Mouse (Mus musculus) hindbrain, embryonic 12.5 days (tissue): ENCODE measurements at regions not wholly inside any gene's neighbourhood (a gene's known extent, or its start where the extent isn't known, plus 50 kb on each side); places are given as distances from the start of the nearest gene placed in this dataset.

ENCODE experiments used
- ATAC-seq: fragments of 200-750 bp; cut with Nextera tagmentation; 2 replicates; pipeline ENCODE4 v1.8.0; 2017; ENCODE audit warnings: moderate TSS enrichment; ENCODE audit not compliant: low FRiP score
- H3K27ac ChIP-seq: fragments of 300-500 bp; sonication (generic); 2 replicates; pipeline ENCODE4 v1.5.1; 2016; ENCODE audit warnings: mild to moderate bottlenecking
- H3K27me3 ChIP-seq: fragments of 300-500 bp; sonication (generic); 2 replicates; pipeline ENCODE4 v1.6.1; 2016; ENCODE audit warnings: mild to moderate bottlenecking
- H3K36me3 ChIP-seq: fragments of 300-500 bp; sonication (generic); 2 replicates; pipeline ENCODE4 v1.6.1; 2016; ENCODE audit warnings: mild to moderate bottlenecking
- H3K4me1 ChIP-seq: fragments of 300-500 bp; sonication (generic); 2 replicates; pipeline ENCODE4 v1.6.1; 2016
- H3K4me2 ChIP-seq: fragments of 300-500 bp; sonication (generic); replicated peaks from 2 replicates; pipeline ENCODE4 v1.6.1; 2016; ENCODE audit warnings: mild to moderate bottlenecking
- H3K4me3 ChIP-seq: fragments of 300-500 bp; sonication (generic); 2 replicates; pipeline ENCODE4 v1.5.1; 2016; ENCODE audit warnings: mild to moderate bottlenecking
- H3K9ac ChIP-seq: fragments of 300-500 bp; sonication (generic); 2 replicates; pipeline ENCODE4 v1.6.1; 2016; ENCODE audit warnings: mild to moderate bottlenecking, moderate library complexity
- H3K9me3 ChIP-seq: fragments of 300-500 bp; sonication (generic); replicated peaks from 2 replicates; pipeline ENCODE4 v1.6.1; 2016; ENCODE audit warnings: mild to moderate bottlenecking
- WGBS: fragments of 180-500 bp; shearing (Covaris S2); methylation state at CpG from one replicate; pipeline ENCODE4 v1.1.7; 2016; 5-methylcytosine and 5-hydroxymethylcytosine counted together

GRCm38 (mm10) chr12:25160990-25161843 lies 64.3 kb upstream of the Id2 start:
- Histone ChIP-seq H3K4me1 (peaks cover 11% of the 10 kb centered on the region), H3K27me3 (peaks cover 5% of the 10 kb centered on the region), H3K9me3 (no peaks in the 10 kb centered on the region), H3K4me2 (no peak overlapping the region), H3K36me3 (no peaks in the 10 kb centered on the region), H3K4me3 (no peak overlapping the region), H3K9ac (no peak overlapping the region), H3K27ac (no peak overlapping the region)
- no peak for ATAC-seq
- 62% methylated on average over 15 of the region's 15 CpGs for WGBS

DNA sequence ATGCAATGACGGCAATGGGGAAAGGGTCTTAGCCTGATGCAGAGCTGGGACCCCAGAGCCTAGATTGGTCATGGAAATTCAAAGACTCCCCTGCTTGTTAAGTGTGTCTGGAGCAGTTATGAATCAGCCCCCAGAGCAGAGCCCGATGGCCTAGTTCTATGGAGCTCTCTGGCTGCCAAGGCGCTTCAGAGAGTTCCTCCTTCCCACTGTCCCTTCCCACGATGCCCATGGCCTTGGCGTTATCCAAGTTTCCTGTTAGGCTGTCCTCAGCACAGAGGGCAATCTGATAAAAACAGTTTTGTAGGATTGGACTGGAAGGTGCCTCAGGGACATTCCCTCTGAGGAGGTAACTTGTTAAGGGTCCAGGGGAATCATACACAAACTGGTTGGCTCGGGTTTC lies 62.2 kb upstream of the Id2 start:
- no peak overlapping the region for H3K27ac ChIP-seq
- peaks cover 11% of the 10 kb centered on the region for H3K4me1 ChIP-seq
- H3K9me3 ChIP-seq, result no peaks in the 10 kb centered on the region
- no peak overlapping the region for H3K4me3 ChIP-seq
- H3K9ac ChIP-seq, result no peak overlapping the region
- no peak for ATAC-seq
- no peak overlapping the region for H3K4me2 ChIP-seq
- 92% methylated on average over 6 of the region's 6 CpGs for WGBS
- H3K27me3 ChIP-seq, result no peaks in the 10 kb centered on the region
- no peaks in the 10 kb centered on the region for H3K36me3 ChIP-seq

GRCm38 (mm10) chr12:25157238-25157637 lies 60.3 kb upstream of the Id2 start:
- H3K27me3 ChIP-seq, result no peaks in the 10 kb centered on the region
- no peak overlapping the region for H3K4me3 ChIP-seq
- no peak for ATAC-seq
- no peaks in the 10 kb centered on the region for H3K9me3 ChIP-seq
- no peak overlapping the region for H3K4me2 ChIP-seq
- WGBS, result 88% methylated on average over 5 of the region's 5 CpGs
- no peak overlapping the region for H3K27ac ChIP-seq
- H3K9ac ChIP-seq, result no peak overlapping the region
- no peaks in the 10 kb centered on the region for H3K36me3 ChIP-seq
- no peaks in the 10 kb centered on the region; the same call in 1 of the 2 replicates for H3K4me1 ChIP-seq

DNA sequence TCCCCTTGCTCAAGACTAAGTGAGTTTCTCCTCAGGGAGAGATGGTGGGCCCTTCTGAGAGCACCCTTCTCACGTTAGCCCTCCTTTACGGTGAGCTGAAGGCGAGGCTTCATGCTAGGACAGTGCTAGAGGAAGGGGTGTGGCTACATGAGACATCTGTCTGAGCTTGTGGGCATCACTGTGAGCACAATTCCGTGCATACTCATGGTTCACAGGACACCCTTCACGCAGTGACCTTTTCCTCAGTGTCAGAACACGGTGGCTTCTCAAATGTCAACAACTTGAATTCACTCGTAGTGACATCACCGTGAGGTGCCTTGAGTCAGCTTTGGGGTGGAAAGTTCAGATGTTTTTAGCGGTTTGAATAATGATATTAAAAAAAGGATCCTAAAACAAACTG lies 58.5 kb upstream of the Id2 start:
- Histone ChIP-seq H3K4me1 (no peaks in the 10 kb centered on the region), H3K9me3 (no peaks in the 10 kb centered on the region), H3K27me3 (no peaks in the 10 kb centered on the region), H3K9ac (no peak overlapping the region), H3K27ac (no peak overlapping the region), H3K4me2 (no peak overlapping the region), H3K4me3 (no peak overlapping the region), H3K36me3 (no peaks in the 10 kb centered on the region)
- whole genome bisulfite sequencing, result 73% methylated on average over 9 of the region's 9 CpGs
- no peak for ATAC-seq

- Histone ChIP-seq H3K9ac (no peak overlapping the region), H3K4me2 (no peak overlapping the region), H3K4me1 (no peaks in the 10 kb centered on the region), H3K4me3 (no peak overlapping the region), H3K9me3 (no peaks in the 10 kb centered on the region), H3K27me3 (no peaks in the 10 kb centered on the region), H3K36me3 (no peaks in the 10 kb centered on the region), H3K27ac (no peak overlapping the region)
- no peak for ATAC-seq
- 90% methylated on average over 6 of the region's 6 CpGs for WGBS
Observed at GRCm38 (mm10) chr12:25148099-25148498, 51.2 kb upstream of the Id2 start.
